Mouse (Mus musculus) kidney, adult 2 months (tissue): ENCODE measurements around the gene Ube2s. TPM values are rescaled to one million over a fixed set of nuclear protein-coding genes. Genes with fewer than 3 reads are reported as not detected.
"Not testable (repeated sequence)": the region's sequence is repeated elsewhere in the genome, so short reads cannot be mapped to it uniquely, and the experiment has no call there.

Source experiments
- DNase-seq: peaks from one replicate; pipeline ENCODE4 v3.0.0; 2021
- H3K27ac ChIP-seq: fragments of 200-500 bp; 2 replicates; pipeline ENCODE4 v1.5.1; 2012; ENCODE audit warnings: low read depth, low read length, control low read depth, inconsistent platforms; ENCODE audit not compliant: insufficient read depth
- H3K27me3 ChIP-seq: fragments of 200-500 bp; replicated peaks from 2 replicates; pipeline ENCODE4 v1.6.1; 2012; ENCODE audit warnings: mild to moderate bottlenecking, moderate library complexity, low read length, inconsistent platforms; ENCODE audit not compliant: control insufficient read depth, insufficient read depth
- H3K36me3 ChIP-seq: fragments of 200-500 bp; 2 replicates; pipeline ENCODE4 v1.6.1; 2012; ENCODE audit warnings: mild to moderate bottlenecking, moderate library complexity, low read length, inconsistent platforms; ENCODE audit not compliant: control insufficient read depth, insufficient read depth
- H3K4me1 ChIP-seq: fragments of 200-500 bp; 2 replicates; pipeline ENCODE4 v1.6.1; 2011; ENCODE audit warnings: low read length; ENCODE audit not compliant: control insufficient read depth, insufficient read depth
- H3K4me3 ChIP-seq: fragments of 200-500 bp; 2 replicates; pipeline ENCODE4 v1.5.1; 2011; ENCODE audit warnings: mild to moderate bottlenecking, low read depth, low read length, control low read depth; ENCODE audit not compliant: insufficient read depth
- CTCF ChIP-seq: fragments of 200-500 bp; conservative IDR thresholded peaks from 2 replicates; pipeline ENCODE4 v1.5.1; 2011; ENCODE audit warnings: low read depth, mild to moderate bottlenecking, control low read depth, low read length, moderate library complexity, mixed read lengths; ENCODE audit not compliant: insufficient read depth, insufficient read length
- POLR2A ChIP-seq: fragments of 200-500 bp; IDR thresholded peaks from one replicate; pipeline ENCODE4 v1.6.1; 2011; ENCODE audit warnings: low read depth, low read length, control low read depth
- WGBS: fragments of 180-500 bp; shearing (Covaris S2); methylation state at CpG from one replicate; pipeline ENCODE4 v1.1.7; 2018; 5-methylcytosine and 5-hydroxymethylcytosine counted together
- polyA plus RNA-seq: library from polyadenylated mRNA; depleted of rRNA; stranded (reverse); fragments of >200 nt; gene quantifications from 2 replicates; pipeline ENCODE4 v1.2.3, GENCODE M21; 2012

Ube2s gene
- polyA plus RNA-seq, 1 experiment: 240 TPM

GRCm38 (mm10) chr7:4816559-4816958 is 4.2 kb upstream of the Ube2s start:
- peaks cover 4% of the 10 kb centered on the region; the same call in 1 of the 2 replicates for H3K4me1 ChIP-seq
- TF ChIP-seq POLR2A (no peak), CTCF (no peak)
- H3K27ac ChIP-seq: no peak overlapping the region
- DNase-seq: no peak
- H3K36me3 ChIP-seq: no peaks in the 10 kb centered on the region
- H3K4me3 ChIP-seq: no peak overlapping the region
- H3K27me3 ChIP-seq: no peaks in the 10 kb centered on the region

- no peak for DNase-seq
- H3K36me3 ChIP-seq: no peaks in the 10 kb centered on the region; the same call in 1 of the 2 replicates
- peak overlapping the region; percentile 98 for H3K27ac ChIP-seq
- H3K4me3 ChIP-seq: peak overlapping the region; percentile 83
- H3K27me3 ChIP-seq: no peaks in the 10 kb centered on the region
- TF ChIP-seq POLR2A: no peak
- no peak for TF ChIP-seq CTCF
- peaks cover 6% of the 10 kb centered on the region; the same call in 1 of the 2 replicates for H3K4me1 ChIP-seq
- WGBS: 18% methylated on average over 8 of the region's 8 CpGs
These were observed 858 bp upstream of the Ube2s start for GRCm38 (mm10) chr7:4813105-4813791.

GRCm38 (mm10) chr7:4811842-4812302 is 518 bp downstream of the Ube2s start:
- WGBS: 1% methylated on average over 30 of the region's 36 CpGs
- no peaks in the 10 kb centered on the region for H3K27me3 ChIP-seq
- H3K36me3 ChIP-seq: peaks cover 4% of the 10 kb centered on the region
- H3K4me3 ChIP-seq: peak overlapping the region; percentile 73
- peak overlapping the region; percentile 26; the same call in 1 of the 2 replicates for H3K27ac ChIP-seq
- H3K4me1 ChIP-seq: peaks cover 6% of the 10 kb centered on the region; the same call in 1 of the 2 replicates
- DNase-seq: no peak
- no peak for TF ChIP-seq POLR2A
- TF ChIP-seq CTCF: no peak

- H3K36me3 ChIP-seq, H3K27me3 ChIP-seq, H3K4me1 ChIP-seq, H3K27ac ChIP-seq, DNase-seq: not testable (repeated sequence)
- WGBS: 24% methylated on average over 10 of the region's 10 CpGs
- peak overlapping the region; percentile 73 for H3K4me3 ChIP-seq
These were observed 1.3 kb downstream of the Ube2s start for GRCm38 (mm10) chr7:4811131-4811530.

GRCm38 (mm10) chr7:4806716-4807115 is 5.7 kb downstream of the Ube2s start:
- H3K4me1 ChIP-seq: peaks cover 3% of the 10 kb centered on the region; the same call in 1 of the 2 replicates
- WGBS: 84% methylated on average over 7 of the region's 7 CpGs
- H3K4me3 ChIP-seq: no peak overlapping the region
- H3K36me3 ChIP-seq: peaks cover 4% of the 10 kb centered on the region
- H3K27me3 ChIP-seq: no peaks in the 10 kb centered on the region
- TF ChIP-seq CTCF (0 out of 2 replicates have a peak, but pooled peaks have one; percentile 11), POLR2A (no peak)
- DNase-seq: peak; percentile 61
- H3K27ac ChIP-seq: no peak overlapping the region

GRCm38 (mm10) chr7:4802247-4802646 is 10.1 kb downstream of the Ube2s start:
- peaks cover 4% of the 10 kb centered on the region for H3K36me3 ChIP-seq
- no peak overlapping the region for H3K4me3 ChIP-seq
- H3K27me3 ChIP-seq: no peaks in the 10 kb centered on the region
- H3K27ac ChIP-seq: no peak overlapping the region
- no peak for DNase-seq
- no peaks in the 10 kb centered on the region for H3K4me1 ChIP-seq
- TF ChIP-seq POLR2A (no peak), CTCF (no peak)

GRCm38 (mm10) chr7:4795767-4796433 is 16.5 kb downstream of the Ube2s start:
- Histone ChIP-seq H3K4me1 (0 out of 2 replicates have a peak, but pooled peaks cover 3% of the 10 kb centered on the region), H3K36me3 (peaks cover 2% of the 10 kb centered on the region; the same call in 1 of the 2 replicates), H3K4me3 (no peak overlapping the region), H3K27me3 (no peaks in the 10 kb centered on the region), H3K27ac (no peak overlapping the region)
- DNase-seq: peak; percentile 62
- WGBS: 59% methylated on average over 7 of the region's 7 CpGs
- peak; percentile 43 for TF ChIP-seq CTCF
- no peak for TF ChIP-seq POLR2A
